Mouse (Mus musculus) T-helper 1 cell (primary cell): ENCODE measurements around the gene Cebpg.

Experiments
- in situ Hi-C: fragments of 300-600 bp; cut with MboI, MseI; formaldehyde crosslinking; loops from one replicate; pipeline ENCODE4 v1.15.1; 2025; ENCODE audit warnings: high pct_unique_total_duplicates

The Cebpg gene

GRCm38 (mm10) chr7:35025409-35026275 is 30.7 kb downstream of the Cebpg start:
- in situ Hi-C loops: no loop called here

GRCm38 (mm10) chr7:35024426-35024825 is 31.9 kb downstream of the Cebpg start:
- in situ Hi-C loops: no loop called here

DNA sequence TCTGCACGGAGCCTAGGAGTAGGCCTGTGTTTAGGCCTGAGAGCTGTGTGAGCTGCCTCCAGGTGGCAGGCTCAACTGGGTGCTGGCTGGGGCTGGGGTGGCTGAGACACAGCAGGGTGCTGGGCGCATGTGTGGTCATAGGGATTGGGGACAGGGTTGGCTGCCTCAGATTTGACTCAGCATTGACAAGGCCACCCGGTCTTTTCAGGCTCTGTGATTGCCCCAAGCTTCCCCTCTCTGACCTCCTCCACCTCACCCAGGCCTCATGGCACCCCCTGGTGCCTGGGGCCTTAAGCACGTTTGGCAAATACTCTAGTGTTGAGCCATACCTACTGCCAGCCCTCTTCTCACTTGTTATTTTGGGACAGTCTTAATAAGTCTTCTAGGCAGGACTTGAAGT is 33.1 kb downstream of the Cebpg start:
- in situ Hi-C loops: no loop called here

DNA sequence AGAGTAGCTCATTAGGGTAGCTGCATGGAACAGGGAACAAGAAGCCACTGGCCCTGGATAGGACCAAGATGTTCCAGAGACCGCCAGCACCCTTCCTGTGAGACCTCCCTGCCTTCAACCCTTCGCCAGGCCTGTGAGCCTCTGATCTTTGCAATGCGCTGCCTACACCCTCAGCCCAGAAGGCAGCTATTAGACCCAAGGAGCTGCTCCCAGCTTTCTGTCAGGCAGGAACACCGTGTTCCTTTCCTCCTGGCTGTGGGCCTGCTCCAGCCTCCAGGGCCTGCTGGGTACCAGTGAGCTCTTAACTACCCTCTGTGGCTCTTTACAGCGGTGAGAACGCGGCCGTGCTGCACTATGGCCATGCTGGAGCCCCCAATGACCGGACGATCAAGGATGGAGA is 35.0 kb downstream of the Cebpg start:
- in situ Hi-C loops: no loop called here

DNA sequence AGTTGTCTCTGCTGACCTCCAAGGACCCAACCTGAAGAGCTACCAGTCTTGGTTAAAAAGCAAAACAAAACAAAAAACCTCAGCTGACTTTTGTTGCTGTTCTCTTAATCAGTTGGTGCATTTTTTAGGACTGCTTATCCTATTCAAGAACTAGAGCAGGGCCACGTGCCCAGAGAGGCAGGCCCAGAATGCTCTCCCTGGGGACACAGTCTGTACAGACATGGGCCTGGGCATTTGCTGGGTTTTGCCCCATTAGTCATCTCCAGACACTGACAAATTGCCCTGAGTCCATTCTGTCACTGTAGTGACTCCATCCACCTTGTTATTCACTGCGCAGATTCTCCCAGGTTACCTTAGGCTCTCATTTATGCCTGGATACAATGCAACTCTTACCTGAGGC is 41.1 kb downstream of the Cebpg start:
- in situ Hi-C loops: no loop called here

DNA sequence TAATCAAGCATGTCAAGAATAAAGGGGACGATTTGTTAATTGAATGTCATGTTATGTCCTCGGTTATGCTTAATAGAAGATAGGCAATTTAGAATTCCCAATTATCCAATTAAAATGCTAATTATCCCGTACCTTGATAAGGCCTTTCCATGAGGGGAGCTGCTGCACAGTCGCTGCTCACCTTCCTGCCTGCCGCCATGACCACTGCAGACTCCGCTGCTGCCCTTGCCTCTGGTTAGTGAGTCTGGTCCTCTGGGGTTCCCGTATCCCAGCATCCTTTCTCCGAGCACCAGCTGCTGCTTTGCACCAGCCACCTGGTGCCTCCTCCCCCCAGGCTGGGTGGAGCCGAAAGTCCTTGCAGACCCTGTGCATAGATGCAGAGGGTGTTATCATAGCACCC is 43.1 kb downstream of the Cebpg start:
- in situ Hi-C loops: no loop called here

GRCm38 (mm10) chr7:35006661-35007060 is 49.7 kb downstream of the Cebpg start:
- in situ Hi-C loops: no loop called here

DNA sequence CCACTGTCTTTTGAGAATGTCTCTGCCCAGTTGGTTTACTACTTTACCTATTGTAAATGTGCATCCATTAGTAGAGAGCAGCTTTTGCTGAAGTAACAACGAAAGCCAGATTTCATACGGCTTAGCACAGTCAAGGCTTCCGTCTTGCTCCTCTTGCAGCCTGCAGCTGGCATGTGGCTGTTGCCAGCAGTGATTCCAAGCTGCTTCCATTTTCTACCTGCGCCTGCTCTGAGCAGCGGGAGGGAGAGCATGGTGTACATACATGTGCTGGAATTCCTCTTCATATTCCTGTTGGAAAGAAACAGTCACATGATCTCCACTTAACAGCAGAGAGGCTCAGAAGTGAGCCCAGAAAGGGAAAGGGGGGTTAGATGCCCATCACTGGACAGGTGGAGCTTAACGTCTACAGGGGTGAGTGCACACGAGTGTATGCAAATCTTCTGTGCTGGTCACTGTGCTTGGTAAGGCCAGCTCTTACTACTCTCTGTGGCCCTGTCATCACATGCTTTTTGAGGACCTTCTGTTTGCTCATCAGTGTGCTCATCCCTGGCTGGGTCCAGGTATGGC is 53.1 kb downstream of the Cebpg start:
- in situ Hi-C loops: no loop called here

- in situ Hi-C loops: no loop called here
These were observed 55.5 kb downstream of the Cebpg start for GRCm38 (mm10) chr7:35000839-35001238.
